Mouse (Mus musculus): Measurements from ENCODE around the gene Gm17949.

Gene Gm17949

DNA sequence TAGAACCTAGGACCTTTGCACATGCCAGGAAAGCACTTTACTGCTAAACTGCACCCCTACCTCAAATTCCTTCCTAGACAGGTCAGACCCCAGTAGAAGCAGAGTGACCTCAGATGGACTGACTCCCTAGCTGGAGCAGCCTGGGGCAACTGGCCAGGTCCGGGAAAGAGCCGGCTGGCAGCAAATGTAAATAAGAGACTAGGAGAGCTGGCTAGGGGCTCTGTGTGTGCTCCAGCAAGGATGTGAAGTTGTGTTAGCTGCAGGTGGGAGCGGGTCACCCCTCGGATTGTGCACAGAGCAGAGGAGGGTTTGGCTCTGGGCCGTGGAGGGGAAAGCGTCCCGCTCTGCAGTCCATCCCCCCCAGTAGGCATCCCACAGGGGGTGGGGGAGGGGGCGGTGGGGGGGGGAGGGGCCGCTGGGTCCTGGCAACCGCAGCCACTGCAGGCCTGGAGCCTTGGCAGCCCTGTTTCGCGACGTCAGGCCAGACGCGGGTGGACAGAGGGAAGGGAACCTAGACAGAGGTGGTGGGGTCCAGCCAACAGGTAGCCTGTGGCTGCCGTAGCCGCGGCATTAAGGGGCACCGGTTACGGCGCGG is 47.7 kb downstream of the Gm17949 start, which contains the start of gene Crb3:
Gene Crb3, plus strand, starts transcription at position 215 of the 595 bp plus-strand sequence.
- TF ChIP-seq GATA4 (IDR thresholded peaks at IDR 0.05; ENCODE audit: insufficient replicate concordance, low read length) = no peak

GRCm38 (mm10) chr17:57059486-57059977 is 48.3 kb downstream of the Gm17949 start, which contains the start of gene Slc25a23:
Gene Slc25a23, minus strand, starts transcription at chr17:57059863.
- TF ChIP-seq GATA4 (IDR thresholded peaks at IDR 0.05; ENCODE audit: insufficient replicate concordance, low read length) = no peak

DNA sequence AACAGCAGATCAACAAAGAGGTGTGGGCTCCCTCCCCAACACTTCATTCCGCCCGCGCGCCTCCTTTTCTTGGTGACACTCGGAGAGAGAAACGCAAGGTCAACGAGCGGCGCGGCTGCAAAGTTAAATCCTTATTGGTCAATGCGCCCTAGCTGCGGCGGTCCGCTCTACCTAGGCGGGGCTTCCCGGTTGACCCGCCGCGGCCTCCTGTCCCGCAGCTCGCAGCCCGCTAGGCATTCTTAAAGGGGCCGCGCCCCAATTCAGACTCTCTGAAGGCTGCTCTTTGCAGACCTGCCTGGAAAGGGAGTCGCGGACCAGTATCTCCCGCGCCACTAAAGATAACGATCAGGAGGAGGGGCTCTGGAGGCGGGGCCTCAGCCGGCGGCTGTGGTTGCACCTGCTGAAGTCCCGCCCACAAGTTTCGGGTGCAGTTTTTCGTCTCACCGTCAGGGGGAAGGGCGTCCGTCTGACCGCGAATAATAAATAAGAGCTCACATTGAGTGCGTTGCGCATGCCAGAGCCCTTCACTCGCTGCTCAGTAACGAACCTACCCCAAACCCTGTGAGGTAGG is 49.0 kb downstream of the Gm17949 start:
- TF ChIP-seq GATA4 (IDR thresholded peaks at IDR 0.05; ENCODE audit: insufficient replicate concordance, low read length) = peak; percentile 100

DNA sequence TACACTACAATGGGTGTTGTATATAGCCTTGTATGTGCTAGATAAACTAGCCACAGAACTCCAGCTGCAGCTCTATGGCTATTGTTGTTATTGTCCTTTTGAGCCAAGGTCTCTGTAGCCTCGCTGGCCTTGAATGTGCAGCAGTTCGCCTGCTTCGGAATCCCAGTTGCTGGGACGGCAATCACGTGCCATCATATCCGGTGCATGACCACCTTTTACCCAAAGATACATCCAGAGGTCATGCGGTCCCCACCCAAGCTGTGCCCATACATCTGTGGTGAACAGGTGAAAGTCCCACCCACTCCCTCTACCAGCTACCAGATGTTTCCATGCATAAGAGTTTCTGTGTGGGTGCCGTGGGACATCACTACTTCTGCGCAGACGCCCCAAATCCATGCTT is 49.8 kb downstream of the Gm17949 start:
- no peak for TF ChIP-seq GATA4 (IDR thresholded peaks at IDR 0.05; ENCODE audit: insufficient replicate concordance, low read length)

DNA sequence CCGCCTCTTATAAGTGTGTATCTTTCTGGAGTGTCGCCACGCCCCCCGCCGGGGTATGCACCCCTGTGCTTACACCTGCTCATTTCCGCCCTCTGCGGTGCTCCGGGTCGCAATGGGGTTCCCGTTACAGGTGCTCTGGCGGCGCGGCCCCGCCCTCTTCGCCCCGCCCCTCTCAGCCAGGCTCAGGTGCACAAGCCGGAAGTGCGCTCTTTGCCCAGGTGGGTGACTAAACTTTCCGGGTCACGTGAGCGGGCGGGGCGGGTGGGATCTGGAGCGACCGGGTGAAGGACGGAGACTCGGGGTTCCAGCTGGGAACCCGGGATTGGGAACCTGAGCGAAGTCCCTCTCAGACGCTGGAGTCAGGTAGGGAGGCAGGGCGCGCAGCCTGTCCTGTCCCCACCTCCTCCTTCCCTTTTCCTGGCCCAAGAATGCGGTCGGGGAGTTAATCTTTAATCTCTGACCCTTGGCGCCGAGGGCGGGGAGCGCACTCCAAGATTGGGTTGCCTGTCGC is 50.8 kb downstream of the Gm17949 start:
- peak; percentile 39; the same call in 1 of the 2 replicates for TF ChIP-seq GATA4 (IDR thresholded peaks at IDR 0.05; ENCODE audit: insufficient replicate concordance, low read length)

GRCm38 (mm10) chr17:57062548-57062947 is 51.3 kb downstream of the Gm17949 start:
- no peak for TF ChIP-seq GATA4 (IDR thresholded peaks at IDR 0.05; ENCODE audit: insufficient replicate concordance, low read length)

GRCm38 (mm10) chr17:57063031-57063430 is 51.8 kb downstream of the Gm17949 start:
- TF ChIP-seq GATA4 (IDR thresholded peaks at IDR 0.05; ENCODE audit: insufficient replicate concordance, low read length) = no peak

- TF ChIP-seq GATA4 (IDR thresholded peaks at IDR 0.05; ENCODE audit: insufficient replicate concordance, low read length) = no peak
Observed at GRCm38 (mm10) chr17:57066908-57067307, 55.6 kb downstream of the Gm17949 start.

DNA sequence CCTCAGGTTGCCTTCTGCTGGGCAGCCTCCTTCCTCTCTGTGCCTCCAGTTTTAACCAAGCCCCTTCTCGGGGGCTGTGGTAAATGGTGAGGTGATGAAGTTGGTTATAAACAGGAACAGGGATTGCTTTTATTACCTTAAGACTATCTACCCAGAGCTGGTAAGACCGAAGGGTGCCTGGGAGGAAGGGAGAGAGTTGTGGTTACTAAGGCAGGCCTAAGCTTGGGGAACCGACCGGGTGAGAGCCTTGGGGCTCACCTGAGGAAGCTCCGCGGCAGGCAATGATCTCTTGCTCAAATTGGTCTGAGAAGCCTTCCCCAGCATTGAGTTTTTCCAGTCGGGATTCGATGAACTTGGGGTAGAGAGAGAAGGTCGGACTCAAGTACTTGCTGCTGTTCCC is 59.0 kb downstream of the Gm17949 start:
- TF ChIP-seq GATA4 (IDR thresholded peaks at IDR 0.05; ENCODE audit: insufficient replicate concordance, low read length) = no peak

- no peak for TF ChIP-seq GATA4 (IDR thresholded peaks at IDR 0.05; ENCODE audit: insufficient replicate concordance, low read length)
Observed at GRCm38 (mm10) chr17:57070699-57071098, 59.4 kb downstream of the Gm17949 start.

All from liver, adult (tissue).